In genomic region chr17:69380838-69381237, GRCm38 (mm10) we compare ENCODE assay signal across 41 mouse cellular contexts. TPM values are rescaled to one million over a fixed set of nuclear protein-coding genes. Genes with fewer than 3 reads are reported as not detected.
"Had no signal": no experiment of that assay in that cellular context is flagged by ENCODE, and none has a peak within 500 bp of the region (broad histone marks: within the 10 kb centered on the region; RNA-seq: fewer than 3 reads in every experiment).

No protein-coding gene starts in this region.

- H3K27ac ChIP-seq: heart, embryonic 13.5 days; heart, embryonic 15.5 days; hindbrain, embryonic 10.5 days; hindbrain, embryonic 12.5 days; hindbrain, embryonic 13.5 days; hindbrain, embryonic 14.5 days; hindbrain, postnatal 0 days; intestine, embryonic 15.5 days; kidney, embryonic 15.5 days; kidney, postnatal 0 days; layer of hippocampus, adult 2 months; left cerebral cortex, adult 2 months had no signal

- H3K27me3 ChIP-seq: heart, embryonic 12.5 days; heart, embryonic 13.5 days; heart, embryonic 15.5 days; hindbrain, embryonic 12.5 days; hindbrain, embryonic 13.5 days; hindbrain, embryonic 15.5 days; intestine, embryonic 15.5 days; kidney, embryonic 15.5 days had no signal

- DNase-seq: heart, postnatal 10 days; heart, postnatal 14 days; heart, postnatal 4 days; kidney, adult 11 months; kidney, adult 18-20 months; kidney, adult 2 months; kidney, adult 8-10 months; kidney, adult 9 months; kidney, postnatal 10 days; kidney, postnatal 14 days; kidney, postnatal 25 days; kidney, postnatal 36 days; kidney, postnatal 4 days; layer of hippocampus, adult 9-11 months; layer of hippocampus, postnatal 36 days had no signal

- H3K36me3 ChIP-seq: heart, embryonic 12.5 days; heart, embryonic 15.5 days; hindbrain, embryonic 12.5 days; hindbrain, embryonic 13.5 days; hindbrain, embryonic 15.5 days; intestine, embryonic 15.5 days had no signal

- H3K9me3 ChIP-seq: heart, embryonic 12.5 days; heart, embryonic 13.5 days; heart, embryonic 15.5 days; hindbrain, embryonic 10.5 days; hindbrain, embryonic 12.5 days; hindbrain, embryonic 13.5 days; hindbrain, embryonic 15.5 days; intestine, embryonic 15.5 days; kidney, embryonic 15.5 days had no signal

- H3K4me3 ChIP-seq: heart, embryonic 12.5 days; heart, embryonic 13.5 days; heart, embryonic 15.5 days; hindbrain, embryonic 10.5 days; hindbrain, embryonic 12.5 days; hindbrain, embryonic 13.5 days; hindbrain, embryonic 15.5 days; intestine, embryonic 15.5 days; kidney, embryonic 15.5 days; layer of hippocampus, adult 2 months; left cerebral cortex, adult 2 months had no signal

RNA-seq across cellular contexts. Expression of gene Akain1, which starts 58.3 kb away (rescaled TPM):
- total RNA-seq: heart, postnatal 10 days; heart, postnatal 14 days; hematopoietic stem cell, adult 5-6 weeks had no signal
- polyA plus RNA-seq: heart, embryonic 11.5 days; heart, embryonic 12.5 days; heart, embryonic 13.5 days; heart, embryonic 14.5 days; heart, embryonic 15.5 days; heart, postnatal 0 days; hindbrain, embryonic 11.5 days; inflammation-experienced regulatory T-cells, adult 6 months; intestine, embryonic 14.5 days; intestine, embryonic 15.5 days; intestine, embryonic 16.5 days; intestine, postnatal 0 days; kidney, adult 2 months; kidney, embryonic 14.5 days; kidney, embryonic 15.5 days; kidney, embryonic 16.5 days; kidney, postnatal 0 days; large intestine, adult 2 months had no signal
